Mouse (Mus musculus) hindbrain, embryonic 10.5 days (tissue): ENCODE data around the gene Srgap3. TPM values are rescaled to one million over a fixed set of nuclear protein-coding genes. Genes with fewer than 3 reads are reported as not detected.

Experiments used
- DNase-seq: peaks from one replicate; pipeline ENCODE4 v3.0.0-alpha.2; 2017; ENCODE audit warnings: low spot score
- H3K27ac ChIP-seq: fragments of 300-500 bp; sonication (generic); 2 replicates; pipeline ENCODE4 v1.5.1; 2016; ENCODE audit warnings: mild to moderate bottlenecking, moderate library complexity
- H3K27me3 ChIP-seq: fragments of 300-500 bp; sonication (generic); 2 replicates; pipeline ENCODE4 v1.6.1; 2016; ENCODE audit warnings: mild to moderate bottlenecking; ENCODE audit not compliant: poor library complexity, insufficient read depth, severe bottlenecking
- H3K36me3 ChIP-seq: fragments of 300-500 bp; sonication (generic); 2 replicates; pipeline ENCODE4 v1.6.1; 2016; ENCODE audit warnings: mild to moderate bottlenecking, moderate library complexity
- H3K4me1 ChIP-seq: fragments of 300-500 bp; sonication (generic); replicated peaks from 2 replicates; pipeline ENCODE4 v1.6.1; 2016; ENCODE audit warnings: mild to moderate bottlenecking
- H3K4me3 ChIP-seq: fragments of 300-500 bp; sonication (generic); 2 replicates; pipeline ENCODE4 v1.5.1; 2016; ENCODE audit warnings: mild to moderate bottlenecking, moderate library complexity
- H3K9me3 ChIP-seq: fragments of 300-500 bp; sonication (generic); 2 replicates; pipeline ENCODE4 v1.6.1; 2016; ENCODE audit warnings: mild to moderate bottlenecking, moderate library complexity
- WGBS: fragments of 180-500 bp; shearing (Covaris S2); methylation state at CpG from one replicate; pipeline ENCODE4 v1.1.7; 2016; 5-methylcytosine and 5-hydroxymethylcytosine counted together
- polyA plus RNA-seq: library from polyadenylated mRNA; unstranded; fragments of >200 nt; fragmentation: Nextera tagmentation; extraction: Ambion mirVana; gene quantifications from 2 replicates; pipeline ENCODE4 v1.2.1, GENCODE M21; 2016

Srgap3 gene
- polyA plus RNA-seq, 1 experiment from 2014 or later: 34.7 TPM

GRCm38 (mm10) chr6:112809658-112810520, 137.2 kb downstream of the Srgap3 start:
- DNase-seq: peak; percentile 78
- H3K36me3 ChIP-seq: peaks cover 47% of the 10 kb centered on the region
- H3K4me1 ChIP-seq: peaks cover 61% of the 10 kb centered on the region
- H3K4me3 ChIP-seq: peak overlapping the region; percentile 5
- no peaks in the 10 kb centered on the region for H3K27me3 ChIP-seq
- 28% methylated on average over 15 of the region's 15 CpGs for WGBS
- no peaks in the 10 kb centered on the region for H3K9me3 ChIP-seq
- H3K27ac ChIP-seq: peak overlapping the region; percentile 88

GRCm38 (mm10) chr6:112808738-112809137, 138.3 kb downstream of the Srgap3 start:
- no peaks in the 10 kb centered on the region for H3K27me3 ChIP-seq
- DNase-seq: no peak
- H3K4me1 ChIP-seq: peaks cover 49% of the 10 kb centered on the region
- 76% methylated on average over 9 of the region's 9 CpGs for WGBS
- no peaks in the 10 kb centered on the region for H3K9me3 ChIP-seq
- peak overlapping the region; percentile 88 for H3K27ac ChIP-seq
- H3K4me3 ChIP-seq: no peak overlapping the region
- peaks cover 38% of the 10 kb centered on the region for H3K36me3 ChIP-seq

- H3K27ac ChIP-seq: no peak overlapping the region
- 87% methylated on average over 3 of the region's 3 CpGs for WGBS
- H3K27me3 ChIP-seq: no peaks in the 10 kb centered on the region
- H3K36me3 ChIP-seq: peaks cover 55% of the 10 kb centered on the region
- no peak for DNase-seq
- 0 out of 2 replicates have a peak, but pooled peaks cover 5% of the 10 kb centered on the region for H3K4me1 ChIP-seq
- H3K4me3 ChIP-seq: no peak overlapping the region
- no peaks in the 10 kb centered on the region for H3K9me3 ChIP-seq
Observed at GRCm38 (mm10) chr6:112801917-112802316, 145.1 kb downstream of the Srgap3 start.

DNA sequence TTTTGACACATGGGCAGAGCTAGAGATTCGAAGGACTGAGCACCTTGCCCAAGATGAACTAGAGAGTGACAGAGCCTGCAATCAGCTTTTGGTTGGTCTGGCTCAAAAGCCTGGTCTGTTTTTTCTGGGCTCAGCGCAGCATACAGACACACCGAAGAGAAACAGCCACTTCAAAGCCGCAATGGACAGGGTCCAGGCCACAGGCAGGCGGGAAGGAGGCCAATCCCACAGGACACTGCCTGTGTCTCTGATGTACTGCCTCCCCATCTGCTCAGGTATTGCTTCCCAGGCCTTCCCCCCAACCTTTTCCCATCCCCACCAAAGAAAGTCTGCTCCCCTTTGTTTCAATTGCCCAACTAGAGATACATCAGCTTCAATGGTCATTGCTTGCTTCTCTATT, 148.7 kb downstream of the Srgap3 start:
- H3K4me3 ChIP-seq: no peak overlapping the region
- DNase-seq: no peak
- H3K27me3 ChIP-seq: no peaks in the 10 kb centered on the region
- H3K4me1 ChIP-seq: 0 out of 2 replicates have a peak, but pooled peaks cover 5% of the 10 kb centered on the region
- H3K27ac ChIP-seq: no peak overlapping the region
- 89% methylated on average over 5 of the region's 5 CpGs for WGBS
- H3K36me3 ChIP-seq: peaks cover 68% of the 10 kb centered on the region
- H3K9me3 ChIP-seq: no peaks in the 10 kb centered on the region

GRCm38 (mm10) chr6:112796607-112797006, 150.5 kb downstream of the Srgap3 start:
- Histone ChIP-seq H3K4me1 (peaks cover 4% of the 10 kb centered on the region; the same call in 1 of the 2 replicates), H3K27me3 (no peaks in the 10 kb centered on the region), H3K36me3 (peaks cover 71% of the 10 kb centered on the region), H3K27ac (no peak overlapping the region), H3K4me3 (no peak overlapping the region), H3K9me3 (no peaks in the 10 kb centered on the region)
- WGBS: 97% methylated on average over 2 of the region's 2 CpGs
- no peak for DNase-seq

GRCm38 (mm10) chr6:112793887-112794286, 153.2 kb downstream of the Srgap3 start:
- H3K4me1 ChIP-seq: peaks cover 26% of the 10 kb centered on the region
- H3K36me3 ChIP-seq: peaks cover 52% of the 10 kb centered on the region
- H3K9me3 ChIP-seq: no peaks in the 10 kb centered on the region
- no peak for DNase-seq
- WGBS: 97% methylated on average over 5 of the region's 5 CpGs
- H3K4me3 ChIP-seq: no peak overlapping the region
- no peaks in the 10 kb centered on the region for H3K27me3 ChIP-seq
- no peak overlapping the region for H3K27ac ChIP-seq

- no peak overlapping the region for H3K4me3 ChIP-seq
- no peaks in the 10 kb centered on the region for H3K27me3 ChIP-seq
- no peak for DNase-seq
- peaks cover 69% of the 10 kb centered on the region for H3K36me3 ChIP-seq
- 0 out of 2 replicates have a peak, but pooled peaks cover 3% of the 10 kb centered on the region for H3K9me3 ChIP-seq
- H3K27ac ChIP-seq: peak overlapping the region; percentile 67; the same call in 1 of the 2 replicates
- WGBS: 70% methylated on average over 6 of the region's 6 CpGs
- peaks cover 34% of the 10 kb centered on the region for H3K4me1 ChIP-seq
Observed at GRCm38 (mm10) chr6:112789901-112790300, 157.2 kb downstream of the Srgap3 start.

GRCm38 (mm10) chr6:112788617-112789016, 158.4 kb downstream of the Srgap3 start:
- WGBS: 32% methylated on average over 10 of the region's 10 CpGs
- Histone ChIP-seq H3K27ac (peak overlapping the region; percentile 50; the same call in 1 of the 2 replicates), H3K4me3 (no peak overlapping the region)

GRCm38 (mm10) chr6:112788174-112788573, 158.9 kb downstream of the Srgap3 start:
- H3K36me3 ChIP-seq: peaks cover 53% of the 10 kb centered on the region
- 81% methylated on average over 1 of the region's 1 CpGs for WGBS
- peaks cover 34% of the 10 kb centered on the region for H3K4me1 ChIP-seq
- DNase-seq: no peak
- H3K27me3 ChIP-seq: no peaks in the 10 kb centered on the region
- H3K9me3 ChIP-seq: 0 out of 2 replicates have a peak, but pooled peaks cover 3% of the 10 kb centered on the region
- no peak overlapping the region for H3K4me3 ChIP-seq
- peak overlapping the region; percentile 50; the same call in 1 of the 2 replicates for H3K27ac ChIP-seq

More at GRCm38 (mm10) chr6:112788617-112789016, 158.4 kb downstream of the Srgap3 start:
- Histone ChIP-seq H3K27me3 (no peaks in the 10 kb centered on the region), H3K9me3 (0 out of 2 replicates have a peak, but pooled peaks cover 3% of the 10 kb centered on the region), H3K36me3 (peaks cover 58% of the 10 kb centered on the region), H3K4me1 (peaks cover 34% of the 10 kb centered on the region)
- no peak for DNase-seq

- Histone ChIP-seq H3K9me3 (0 out of 2 replicates have a peak, but pooled peaks cover 3% of the 10 kb centered on the region), H3K4me1 (no peaks in the 10 kb centered on the region), H3K27me3 (no peaks in the 10 kb centered on the region), H3K27ac (no peak overlapping the region), H3K4me3 (no peak overlapping the region), H3K36me3 (peaks cover 76% of the 10 kb centered on the region)
- WGBS: 87% methylated on average over 10 of the region's 10 CpGs
- DNase-seq: no peak
Observed at GRCm38 (mm10) chr6:112781409-112782093, 165.5 kb downstream of the Srgap3 start.

DNA sequence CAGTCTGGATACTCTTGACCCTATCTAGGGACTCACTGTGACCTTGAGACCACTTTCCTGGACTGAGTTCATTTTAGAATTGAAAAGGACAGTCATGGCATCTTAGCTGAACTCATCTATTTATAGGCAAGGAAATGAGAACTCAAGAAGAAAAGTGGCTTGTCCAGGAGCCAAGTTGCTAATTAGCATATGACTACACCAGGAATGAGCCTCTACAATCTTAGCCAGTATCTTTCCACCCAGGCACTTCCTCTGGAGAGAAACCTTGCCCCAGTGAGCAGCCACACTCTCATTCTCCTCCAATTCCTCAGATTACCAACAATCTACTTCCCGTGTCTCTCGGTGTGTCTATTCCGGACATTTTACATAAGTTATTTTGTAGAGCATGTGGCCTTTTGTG, 168.9 kb downstream of the Srgap3 start:
- H3K4me1 ChIP-seq: no peaks in the 10 kb centered on the region
- H3K27ac ChIP-seq: no peak overlapping the region
- no peaks in the 10 kb centered on the region for H3K27me3 ChIP-seq
- no peak for DNase-seq
- 96% methylated on average over 3 of the region's 3 CpGs for WGBS
- H3K9me3 ChIP-seq: no peaks in the 10 kb centered on the region
- peaks cover 95% of the 10 kb centered on the region for H3K36me3 ChIP-seq
- no peak overlapping the region for H3K4me3 ChIP-seq

- no peak overlapping the region for H3K27ac ChIP-seq
- no peaks in the 10 kb centered on the region for H3K27me3 ChIP-seq
- no peaks in the 10 kb centered on the region for H3K4me1 ChIP-seq
- peaks cover 100% of the 10 kb centered on the region for H3K36me3 ChIP-seq
- WGBS: 94% methylated on average over 6 of the region's 6 CpGs
- no peak overlapping the region for H3K4me3 ChIP-seq
- no peaks in the 10 kb centered on the region for H3K9me3 ChIP-seq
- DNase-seq: no peak
Observed at GRCm38 (mm10) chr6:112776718-112777117, 170.3 kb downstream of the Srgap3 start.

DNA sequence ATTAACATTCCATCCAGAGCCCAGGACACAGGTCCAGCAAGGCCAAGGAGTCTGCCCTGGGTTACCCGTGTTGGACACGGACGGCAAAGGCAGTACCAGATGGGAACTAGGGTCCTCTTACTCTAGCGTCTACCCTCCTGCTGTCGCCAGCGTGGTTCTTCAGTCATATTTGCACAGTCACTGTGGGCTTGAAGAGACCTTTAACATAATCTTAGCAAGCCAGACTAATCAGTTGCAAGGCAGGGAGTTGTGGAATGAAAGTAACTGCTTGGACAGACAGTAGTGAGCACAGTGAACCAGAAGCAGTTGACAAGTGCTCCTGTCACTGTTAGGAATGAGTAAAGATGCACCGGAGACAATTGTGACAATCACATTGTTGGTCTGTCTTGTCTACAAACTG, 173.3 kb downstream of the Srgap3 start:
- no peak for DNase-seq
- H3K36me3 ChIP-seq: peaks cover 99% of the 10 kb centered on the region
- no peak overlapping the region for H3K27ac ChIP-seq
- no peak overlapping the region for H3K4me3 ChIP-seq
- H3K4me1 ChIP-seq: no peaks in the 10 kb centered on the region
- no peaks in the 10 kb centered on the region for H3K27me3 ChIP-seq
- WGBS: 90% methylated on average over 7 of the region's 7 CpGs
- no peaks in the 10 kb centered on the region for H3K9me3 ChIP-seq
